Mouse (Mus musculus) fat pad, adult 2 months (tissue): ENCODE measurements around the gene Agrp.

Experiments
- DNase-seq: peaks from one replicate; pipeline ENCODE4 v3.0.0-alpha.2; 2011; ENCODE audit warnings: low read depth, low spot score; ENCODE audit errors: extremely low read depth

The Agrp gene

DNA sequence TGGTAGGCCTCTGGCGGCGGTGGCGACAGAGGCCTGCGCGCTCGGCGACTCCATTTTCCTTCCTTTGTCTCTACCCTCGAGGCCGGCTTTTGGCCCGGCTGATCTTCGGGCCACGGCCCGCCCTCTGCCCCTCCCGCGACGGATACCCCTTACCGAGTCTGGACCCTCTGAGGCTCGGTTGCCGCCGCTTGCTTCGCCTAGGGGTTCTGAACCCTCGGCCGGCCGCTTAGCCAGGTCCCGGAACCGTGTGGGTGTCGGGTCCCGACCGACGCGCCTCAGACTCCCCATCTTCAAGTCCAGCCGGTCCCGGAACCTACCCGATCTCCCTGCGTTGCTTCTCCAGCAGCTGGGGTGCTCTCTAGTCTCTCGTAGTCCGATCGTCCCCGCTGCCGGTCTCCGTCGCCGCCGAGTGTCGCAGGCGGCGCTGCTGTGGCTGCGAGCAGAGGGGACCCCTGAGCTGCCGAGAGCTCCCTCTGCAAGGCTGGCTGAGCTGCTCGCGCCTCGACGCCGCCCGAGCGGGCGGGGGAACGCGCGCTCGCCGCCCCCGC lies at the start of gene Agrp:
TSS of gene Agrp (minus strand) at position 431 of the 548 bp plus-strand sequence.
- DNase-seq: no peak

DNA sequence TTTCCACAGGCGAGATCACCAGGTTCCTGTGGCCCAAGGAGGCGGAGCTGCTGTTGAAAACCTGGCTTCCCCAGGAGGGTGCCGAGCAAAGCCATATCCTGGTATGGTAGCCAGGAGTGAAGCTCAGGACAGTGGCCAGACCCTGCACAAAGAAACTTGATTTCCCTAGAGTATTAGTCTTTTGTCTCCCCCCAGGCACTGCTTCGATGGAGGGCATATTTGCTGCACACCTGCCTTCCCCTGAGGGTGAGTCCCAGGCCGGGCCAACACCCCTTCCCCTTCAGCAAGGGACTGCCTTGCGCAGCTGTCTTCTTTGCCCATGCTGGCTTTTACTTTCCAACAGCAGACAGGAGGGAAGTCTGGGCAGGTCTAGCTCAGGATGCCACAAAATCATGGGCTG lies 49.4 kb upstream of the Agrp start:
- DNase-seq: no peak

DNA sequence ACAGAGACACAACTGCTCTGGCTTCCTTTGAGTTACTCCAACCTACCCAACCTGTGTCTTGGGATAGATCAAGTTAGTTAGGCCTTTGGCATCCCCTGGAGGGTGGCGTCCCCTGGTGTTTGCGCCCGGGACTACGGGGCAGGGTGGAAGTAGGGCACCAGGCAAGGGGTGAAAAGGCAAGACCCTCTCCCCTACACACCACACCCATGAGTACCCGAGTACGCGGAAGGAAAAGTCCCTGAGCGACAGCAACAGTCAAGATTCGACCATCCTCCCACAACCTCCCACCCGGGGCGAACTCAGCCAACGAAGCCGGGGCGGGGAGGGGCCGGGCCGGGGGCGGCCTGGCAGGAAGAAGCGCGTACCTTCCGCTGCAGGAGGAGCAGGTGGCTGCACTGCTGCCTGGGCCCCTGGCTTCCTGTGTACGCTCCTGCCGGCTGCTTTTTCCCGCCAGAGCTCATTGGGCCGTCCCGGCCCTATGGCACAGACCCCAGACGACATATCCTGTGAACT lies 48.7 kb upstream of the Agrp start, which contains the start of gene Carmil2:
TSS of gene Carmil2 (plus strand) at position 479 of the 513 bp plus-strand sequence.
- no peak for DNase-seq

DNA sequence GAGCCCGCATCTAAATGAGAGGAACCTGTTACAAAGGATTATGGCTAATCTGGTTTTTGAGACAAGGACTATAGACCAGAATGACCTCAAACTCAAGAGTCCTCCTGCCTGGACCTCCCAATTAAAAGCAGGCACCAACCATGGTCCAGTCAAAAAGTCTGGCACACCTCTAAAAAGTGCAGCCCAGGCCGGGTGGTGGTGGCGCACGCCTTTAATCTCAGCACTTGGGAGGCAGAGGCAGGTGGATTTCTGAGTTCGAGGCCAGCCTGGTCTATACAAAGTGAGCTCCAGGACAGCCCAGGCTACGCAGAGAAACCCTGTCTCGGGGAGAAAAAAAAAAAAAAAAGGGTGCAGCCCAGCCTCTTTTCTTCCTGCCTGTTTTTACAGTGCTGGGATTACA lies 48.1 kb upstream of the Agrp start:
- no peak for DNase-seq

DNA sequence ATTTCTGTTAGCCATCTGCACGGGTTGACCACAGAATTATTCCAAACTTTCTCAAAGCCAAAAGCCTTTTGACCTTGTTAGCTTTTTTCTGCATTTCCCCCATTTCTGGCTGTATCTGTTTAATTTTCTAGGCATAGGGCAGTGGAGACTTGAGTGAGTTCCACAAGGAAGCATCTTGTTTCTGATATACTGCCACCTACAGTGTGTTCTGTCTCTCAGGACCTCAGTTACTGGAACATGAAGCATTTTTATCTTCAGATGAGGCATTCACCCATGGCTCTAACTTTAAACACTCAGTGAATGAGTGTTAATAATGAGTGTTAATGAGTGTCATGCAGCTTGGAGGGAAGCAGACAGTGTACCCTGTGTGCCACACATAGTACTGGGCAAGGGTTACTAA lies 40.7 kb upstream of the Agrp start:
- no peak for DNase-seq

DNA sequence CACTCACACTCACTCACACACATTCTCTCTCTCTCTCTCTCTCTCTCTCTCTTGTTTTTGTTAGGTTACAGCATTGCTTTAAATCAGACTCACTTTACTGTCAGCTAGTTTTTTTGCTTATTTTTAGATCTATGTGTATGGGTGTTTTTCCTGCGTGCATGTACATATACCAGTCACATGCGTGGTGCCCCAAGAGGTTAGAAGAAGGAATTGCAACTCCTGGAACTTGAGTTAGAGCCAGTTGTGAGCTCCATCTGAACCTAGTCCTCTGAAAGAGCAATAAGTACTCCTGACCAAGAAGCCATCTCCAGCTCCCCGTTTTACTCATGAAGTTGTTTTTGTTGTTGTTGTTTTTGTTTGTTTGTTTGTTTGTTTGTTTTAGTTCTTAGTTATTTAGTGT lies 24.0 kb upstream of the Agrp start:
- DNase-seq: no peak

DNA sequence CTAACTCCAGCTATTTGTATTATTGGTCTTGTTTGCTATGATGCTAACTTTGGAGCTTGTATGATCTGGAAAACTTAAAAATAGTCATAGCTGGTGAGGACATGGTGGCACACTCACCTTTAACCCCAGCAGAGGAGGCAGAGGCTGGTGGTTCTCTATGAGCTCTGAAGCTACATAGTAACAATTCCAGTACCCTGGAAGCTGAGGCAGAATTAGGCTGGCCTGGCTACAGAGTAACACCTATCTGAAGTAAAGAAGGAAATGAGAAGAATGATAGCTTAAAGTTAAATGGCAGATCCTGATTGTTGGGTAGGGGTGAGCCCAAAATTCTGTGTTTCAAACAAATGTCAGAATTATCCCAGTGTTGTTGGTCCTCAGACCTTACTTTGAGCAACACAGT lies 20.4 kb upstream of the Agrp start:
- DNase-seq: no peak

DNA sequence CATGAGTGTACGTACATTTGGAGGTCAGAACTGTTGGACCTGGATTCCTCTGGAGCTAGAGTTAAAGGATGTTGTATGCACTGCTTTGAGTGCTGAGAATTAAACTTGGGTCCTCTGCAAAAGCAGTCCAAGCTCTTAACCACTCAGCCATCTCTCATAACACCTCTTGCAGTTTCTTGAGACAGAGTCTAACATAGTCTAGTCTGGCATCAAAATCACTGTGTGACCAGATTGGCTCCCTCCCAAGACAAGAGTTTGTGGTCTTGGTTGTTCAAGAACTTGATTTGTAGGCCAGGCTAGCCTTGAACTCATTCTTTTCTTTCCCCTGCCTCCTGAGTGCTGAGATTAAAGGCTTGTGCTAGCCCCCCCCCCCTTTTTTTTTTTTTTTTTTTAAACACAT lies 11.7 kb upstream of the Agrp start:
- no peak for DNase-seq

DNA sequence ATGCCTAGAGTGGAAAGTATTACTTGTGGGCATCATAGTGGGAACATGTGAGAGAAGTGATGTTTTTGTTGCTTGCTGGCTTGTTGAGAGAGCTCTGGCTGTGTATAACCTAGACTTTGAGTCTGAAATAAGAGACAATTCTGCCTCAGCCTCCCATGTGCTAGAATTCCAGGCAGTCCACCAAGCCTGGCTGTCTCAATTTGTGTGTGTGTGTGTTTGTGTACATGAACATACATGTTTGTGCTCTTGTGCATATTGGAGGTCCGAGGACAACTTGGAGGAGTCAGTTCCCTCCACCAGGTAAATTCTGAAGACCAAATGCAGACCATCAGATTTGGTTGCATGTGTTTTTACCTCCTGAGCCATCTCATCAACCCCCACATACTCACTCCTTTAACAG lies 8.0 kb upstream of the Agrp start:
- no peak for DNase-seq

DNA sequence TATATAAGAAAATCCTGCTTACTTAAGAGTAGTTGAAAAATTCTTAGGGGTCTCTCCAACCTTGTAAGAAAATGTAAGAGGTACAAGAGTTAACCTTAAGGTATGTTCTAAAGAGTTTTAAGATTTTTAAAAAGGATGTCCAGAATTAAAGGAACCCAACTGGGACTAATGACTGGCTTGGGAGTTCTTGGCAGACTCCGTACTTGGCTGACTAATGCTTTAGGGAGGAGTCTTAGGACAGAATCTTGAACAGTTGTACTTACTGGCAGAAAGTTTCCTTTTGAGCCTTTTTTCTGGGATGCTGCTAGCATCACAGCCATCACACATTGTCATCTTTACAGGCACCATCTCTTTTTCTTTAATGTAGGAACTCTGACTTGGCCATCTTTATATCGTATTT lies 3.3 kb upstream of the Agrp start:
- DNase-seq: no peak

DNA sequence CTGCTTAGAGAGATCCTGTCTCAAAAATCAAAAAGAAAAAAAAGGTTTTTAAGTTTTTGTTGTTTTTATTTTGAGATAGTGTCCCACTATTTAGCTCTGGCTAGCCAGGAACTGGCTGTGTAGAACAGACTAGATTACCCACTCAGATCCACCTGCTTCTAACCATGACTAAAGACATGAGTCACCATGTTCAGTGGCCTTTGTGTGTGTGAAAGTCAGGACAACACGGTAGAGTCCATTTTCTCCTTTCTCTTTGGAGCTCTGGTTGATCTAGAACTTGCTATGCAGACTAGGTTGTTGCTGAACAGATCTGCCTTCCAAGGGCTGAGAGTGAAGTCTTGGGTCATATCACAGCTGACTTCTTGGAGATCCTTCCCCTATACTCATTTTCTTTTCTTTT lies 2.6 kb upstream of the Agrp start:
- no peak for DNase-seq

DNA sequence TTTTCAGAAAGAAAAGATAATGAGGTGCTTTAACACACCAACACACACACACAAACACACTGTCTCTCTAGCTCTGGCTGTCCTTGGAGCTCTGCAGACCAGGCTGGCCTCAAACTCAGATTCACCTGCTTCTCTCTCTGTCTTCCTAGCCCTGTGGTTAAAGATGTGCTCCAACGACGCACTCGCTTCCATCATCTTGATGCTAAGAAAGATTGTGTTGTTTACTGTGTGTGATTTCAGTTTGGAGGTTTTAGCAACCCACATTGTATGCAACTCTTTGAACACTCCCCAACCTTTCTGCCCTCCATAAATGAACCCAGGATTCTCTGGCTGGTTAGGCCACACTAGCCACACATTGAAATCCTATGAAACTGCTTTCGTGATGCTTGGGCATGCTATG lies 1.3 kb upstream of the Agrp start:
- DNase-seq: no peak

DNA sequence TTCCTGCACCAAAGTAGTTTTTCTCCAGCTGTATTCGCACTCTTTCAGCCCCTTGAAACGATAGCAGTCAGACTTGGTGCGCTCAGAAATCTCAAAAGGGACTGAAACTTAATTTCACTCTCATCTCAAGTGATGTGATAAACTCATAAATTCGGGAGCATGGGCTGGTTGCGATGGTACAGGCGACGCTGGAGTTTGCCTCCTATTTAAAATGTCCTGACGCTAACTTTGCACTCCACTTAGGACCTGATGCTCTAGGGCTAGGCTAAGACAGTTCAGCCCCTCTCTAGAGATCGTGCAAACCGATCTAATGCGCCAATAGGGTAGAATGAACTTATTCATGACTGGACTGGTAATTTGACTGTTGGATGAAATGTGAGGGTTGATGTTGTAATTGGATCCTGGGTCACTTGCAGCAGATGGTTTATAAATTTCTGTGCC lies 428 bp upstream of the Agrp start:
- no peak for DNase-seq

DNA sequence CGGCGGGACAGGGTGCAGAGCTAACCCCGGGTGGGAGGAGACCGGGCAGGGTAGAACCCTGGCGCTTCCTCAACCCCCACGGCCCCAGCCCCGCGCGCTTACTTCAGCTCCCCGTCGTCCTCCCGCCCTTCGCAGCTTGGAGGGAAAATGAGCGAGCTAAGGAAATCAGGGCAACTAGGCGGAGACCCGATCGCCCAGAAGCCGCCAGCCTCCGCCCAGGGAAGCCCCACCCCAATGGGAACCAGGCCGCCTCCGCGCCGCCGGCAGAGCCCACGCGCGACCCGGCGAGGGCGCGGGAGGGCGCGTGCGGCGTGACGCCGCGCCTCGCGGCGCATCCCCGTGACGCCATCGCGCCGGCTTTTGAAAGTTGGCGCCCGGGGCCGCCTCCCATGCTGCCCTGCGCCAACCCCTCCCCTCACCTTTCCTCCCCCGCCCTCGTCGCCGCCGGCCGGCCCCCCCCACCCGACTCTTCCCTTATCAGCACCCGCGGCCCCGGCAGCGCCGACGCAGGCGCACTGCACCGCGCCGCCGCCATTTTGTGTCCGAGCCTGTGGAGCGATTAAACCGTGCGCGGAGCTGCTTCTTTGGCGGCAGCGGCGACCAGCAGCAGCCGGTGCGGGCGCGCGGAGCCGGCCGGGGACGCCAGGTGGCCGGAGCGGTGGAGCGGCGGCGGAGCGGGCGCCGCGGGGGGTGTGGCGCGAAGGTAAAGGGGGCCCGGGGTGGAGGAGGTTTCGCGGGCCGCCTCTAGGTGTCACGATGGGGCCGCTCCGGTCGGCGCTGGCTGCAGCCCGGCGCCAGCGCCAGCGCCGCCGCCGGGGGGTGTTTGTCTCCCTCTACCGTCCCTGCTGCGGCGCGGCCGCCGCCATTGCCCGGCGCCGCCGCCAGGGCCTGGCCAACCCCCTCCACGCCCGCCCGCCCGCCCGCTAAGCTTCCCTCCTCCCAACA lies 903 bp downstream of the Agrp start, which contains the start of gene Ctcf:
TSS of gene Ctcf (plus strand) at position 551 of the 945 bp plus-strand sequence.
- DNase-seq: no peak

DNA sequence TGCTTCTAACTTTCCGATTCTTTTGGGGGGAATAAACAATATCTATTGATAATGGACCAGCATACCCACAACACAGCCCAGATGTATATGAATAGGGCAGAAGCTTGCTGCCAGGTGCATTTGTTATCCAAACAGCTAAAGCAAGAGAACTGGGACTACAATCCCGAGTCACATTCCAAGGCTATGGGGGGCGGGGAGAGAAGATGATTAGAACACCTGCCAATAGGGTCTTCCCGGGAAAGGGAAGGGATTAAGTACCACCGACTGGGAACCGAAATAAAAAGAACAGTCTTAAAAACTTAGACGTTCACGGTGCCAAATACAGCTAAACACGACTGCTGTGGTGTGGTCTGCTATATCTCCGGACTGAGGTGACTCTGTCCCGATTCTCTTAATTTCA lies 1.7 kb downstream of the Agrp start:
- DNase-seq: no peak

DNA sequence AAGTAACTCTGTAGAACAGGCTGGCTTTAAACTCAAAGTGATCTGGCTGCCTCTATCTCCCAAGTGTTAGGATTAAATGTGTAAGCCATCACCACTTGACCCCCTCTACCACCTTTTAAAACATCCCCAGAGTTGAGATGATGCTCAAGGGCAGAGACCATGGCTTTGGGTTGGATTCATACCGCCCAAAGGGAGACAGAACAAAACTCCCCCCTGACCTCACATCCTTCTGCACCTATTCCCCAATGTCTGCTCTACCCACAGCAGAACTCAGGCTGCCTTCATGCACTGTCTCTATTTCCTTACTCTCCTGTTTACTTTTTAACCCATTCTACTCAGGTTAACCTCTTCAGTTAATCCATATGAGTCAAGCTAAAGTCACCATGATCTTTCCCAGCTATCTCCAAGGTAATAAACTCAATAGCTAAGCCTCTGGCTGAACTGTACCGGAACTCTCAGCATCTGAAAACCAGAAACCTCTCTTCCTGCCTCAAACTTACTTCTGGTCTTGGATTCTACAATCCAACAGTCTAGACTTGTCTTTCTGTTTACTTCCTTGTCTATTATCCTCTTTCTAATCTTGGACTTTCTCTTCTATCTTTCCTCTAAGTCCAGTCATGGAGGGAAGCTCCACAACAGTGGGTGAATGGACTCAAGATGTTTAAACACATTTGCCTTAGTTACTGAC lies 2.3 kb downstream of the Agrp start:
- no peak for DNase-seq

DNA sequence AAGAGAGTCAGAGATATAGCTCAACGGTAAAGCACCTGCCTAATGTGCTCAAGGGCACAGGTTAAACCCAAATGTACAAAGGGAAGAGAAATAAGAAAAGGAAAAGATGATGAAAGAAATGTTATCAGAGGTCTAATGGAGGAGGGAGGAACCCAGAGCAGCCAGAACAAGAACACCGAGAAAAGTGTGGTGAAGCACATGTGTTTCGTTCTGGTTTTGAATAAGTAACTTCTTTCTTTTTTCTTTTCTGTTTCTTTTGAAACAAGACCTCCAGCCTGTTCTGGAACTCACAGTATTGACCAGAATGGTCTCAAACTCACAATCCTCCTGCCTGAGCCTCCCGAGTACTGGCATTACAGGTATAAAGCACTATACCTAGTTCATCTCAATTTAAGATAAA lies 7.9 kb downstream of the Agrp start:
- no peak for DNase-seq

DNA sequence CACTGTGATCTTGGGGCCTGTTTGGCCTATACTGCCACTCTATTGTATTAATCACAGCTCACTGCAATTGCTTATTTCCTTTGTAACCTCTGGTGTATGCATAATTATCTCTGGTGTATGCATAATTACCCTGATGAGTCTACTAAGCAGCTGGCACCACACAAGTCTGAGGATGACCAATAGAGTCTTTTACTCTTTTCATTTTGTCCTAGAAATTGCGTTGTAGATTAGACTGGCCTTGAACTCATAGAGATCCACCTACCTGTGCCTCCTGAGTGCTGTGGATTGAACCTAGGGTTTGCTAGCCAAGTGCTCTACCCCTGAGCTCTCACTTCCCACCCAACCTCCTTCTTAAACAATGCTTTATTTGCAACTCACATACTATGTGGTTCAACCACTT lies 11.1 kb downstream of the Agrp start:
- DNase-seq: no peak

DNA sequence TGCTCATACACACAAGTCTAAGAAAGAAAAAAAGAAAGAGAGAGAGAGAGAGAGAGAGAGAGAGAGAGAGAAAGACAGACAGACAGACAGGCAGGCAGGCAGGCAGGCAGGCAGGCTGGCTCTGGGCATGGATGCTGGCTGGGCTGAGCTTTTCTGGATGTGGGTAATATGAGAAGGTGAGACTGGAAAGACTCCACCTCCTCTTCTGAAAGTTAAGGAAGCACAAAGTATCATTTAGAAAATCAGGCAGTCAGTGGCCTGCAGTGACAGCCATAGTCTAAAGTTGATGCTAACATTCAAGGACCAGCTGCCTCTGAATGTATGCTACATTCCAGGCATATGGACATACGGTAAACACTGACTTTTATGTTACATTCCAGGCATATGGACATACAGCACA lies 12.4 kb downstream of the Agrp start:
- no peak for DNase-seq

DNA sequence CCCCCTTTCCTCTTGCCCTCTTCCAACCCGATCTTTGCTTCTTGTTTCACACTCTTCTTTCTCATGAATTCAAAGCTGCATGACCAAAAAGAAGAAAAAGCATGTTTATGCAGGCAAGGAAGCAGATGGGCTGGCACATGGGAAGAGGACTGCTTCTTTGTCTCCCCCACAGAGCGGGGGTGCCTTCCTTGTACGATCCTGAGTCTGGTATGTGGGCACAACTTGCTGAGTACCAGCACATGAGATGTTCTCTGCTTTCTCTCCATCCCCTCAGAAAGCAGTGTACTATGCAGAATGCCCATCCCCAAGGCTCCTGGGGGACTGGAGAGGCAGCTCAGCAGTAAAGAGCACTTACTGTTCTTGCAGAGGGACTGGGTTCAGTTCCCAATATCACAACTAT lies 12.8 kb downstream of the Agrp start:
- DNase-seq: no peak

DNA sequence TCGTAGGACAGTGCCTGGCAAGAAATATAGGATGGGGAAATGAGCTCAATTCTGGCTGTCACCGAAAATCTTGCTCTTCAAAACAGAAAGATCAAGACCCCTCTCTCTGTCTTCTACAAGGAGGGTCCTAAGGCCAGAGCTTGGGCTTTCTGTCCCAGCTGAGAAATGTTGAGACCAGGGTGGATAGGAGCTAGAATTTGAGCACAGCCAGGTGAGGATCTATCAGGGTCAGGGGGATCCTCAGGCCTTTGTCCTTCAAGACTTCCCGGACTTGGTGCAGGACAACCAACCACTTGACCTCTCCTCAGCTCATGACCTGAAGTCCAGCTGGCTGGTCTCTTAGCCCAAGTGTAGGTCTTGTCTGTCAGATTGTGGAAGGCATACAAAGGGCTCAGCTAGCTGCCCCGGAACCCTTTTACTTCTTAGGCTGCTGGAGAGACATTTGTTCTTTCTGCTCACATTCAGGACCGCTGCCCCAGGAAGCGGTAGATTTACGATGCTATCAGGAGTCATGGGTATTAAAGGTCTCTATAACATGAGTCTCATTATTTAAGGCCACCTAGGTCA lies 13.4 kb downstream of the Agrp start:
- DNase-seq: no peak
